Mouse (Mus musculus) ES-E14 (cell line): ENCODE measurements around the gene Macf1.

ENCODE experiments used
- CHD2 ChIP-seq: IDR thresholded peaks from 2 replicates; pipeline ENCODE4 v1.6.1; 2014; ENCODE audit warnings: mild to moderate bottlenecking, low read depth, low read length, inconsistent platforms
- HCFC1 ChIP-seq: IDR thresholded peaks from 2 replicates; pipeline ENCODE4 v1.6.1; 2012; ENCODE audit warnings: low read length, inconsistent platforms, borderline replicate concordance; ENCODE audit not compliant: insufficient read depth
- MAFK ChIP-seq: IDR thresholded peaks from 2 replicates; pipeline ENCODE4 v1.6.1; 2014; ENCODE audit warnings: mild to moderate bottlenecking, low read depth, low read length, inconsistent platforms; ENCODE audit not compliant: insufficient read depth
- ZC3H11A ChIP-seq: IDR thresholded peaks from 2 replicates; pipeline ENCODE4 v1.6.1; 2012; ENCODE audit warnings: low read depth, mild to moderate bottlenecking, inconsistent platforms, low read length, borderline replicate concordance
- ZNF384 ChIP-seq: IDR thresholded peaks from 2 replicates; pipeline ENCODE4 v1.6.1; 2012; ENCODE audit warnings: low read depth, low read length, inconsistent platforms

DNA sequence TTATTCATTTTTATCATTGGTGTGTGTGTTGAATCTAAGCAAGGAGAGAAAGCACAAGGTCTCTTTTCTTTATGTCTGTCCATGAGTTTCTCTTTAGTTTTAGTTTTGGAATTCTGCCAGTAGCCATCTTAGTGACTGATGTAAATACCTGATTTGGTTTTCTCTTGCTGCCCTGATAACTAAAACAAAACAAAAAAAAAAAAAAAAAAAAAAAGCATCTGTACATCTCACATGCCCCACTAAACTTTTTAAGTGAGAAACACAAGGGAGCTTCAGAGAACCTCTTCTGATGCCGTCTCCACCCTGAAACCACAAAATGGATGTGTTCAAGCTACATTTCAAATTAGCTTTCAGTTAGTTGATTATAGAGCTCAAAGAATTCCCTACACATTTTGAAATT is 268.6 kb downstream of the Macf1 start:
- TF ChIP-seq MAFK, result no peak
- TF ChIP-seq ZNF384, result no peak
- TF ChIP-seq CHD2, result no peak
- no peak for TF ChIP-seq HCFC1
- TF ChIP-seq ZC3H11A, result no peak
